Mouse (Mus musculus) ovary, adult 18-20 months (tissue): ENCODE data around the gene Lgals12.

Experiments used
- DNase-seq: peaks from one replicate; pipeline ENCODE4 v3.0.0; 2022; ENCODE audit warnings: low spot score, mixed read lengths

Lgals12 gene

GRCm38 (mm10) chr19:7583599-7583998 lies 23.4 kb downstream of the Lgals12 start:
- no peak for DNase-seq

DNA sequence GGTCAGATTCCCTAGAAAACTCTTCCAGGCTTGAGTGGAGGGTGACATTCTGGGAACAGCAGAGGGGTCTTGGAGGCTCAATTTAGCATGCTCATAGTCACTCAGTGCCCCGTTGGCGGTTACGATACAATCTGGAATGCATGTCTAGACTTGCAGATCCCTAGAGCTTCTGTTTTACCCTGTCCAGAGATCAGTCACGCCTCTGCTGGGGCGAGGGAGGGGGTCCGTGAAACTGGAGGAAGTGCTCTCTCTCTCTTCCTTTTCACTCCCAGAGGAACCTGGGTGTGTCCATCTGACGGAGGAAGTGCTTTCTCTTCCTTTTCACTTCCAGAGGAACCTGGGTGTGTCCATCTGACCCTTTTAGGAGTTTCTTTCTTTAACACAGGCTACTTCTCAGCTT lies 23.9 kb downstream of the Lgals12 start:
- no peak for DNase-seq

GRCm38 (mm10) chr19:7581042-7581441 lies 26.0 kb downstream of the Lgals12 start:
- no peak for DNase-seq

GRCm38 (mm10) chr19:7577710-7578109 lies 29.3 kb downstream of the Lgals12 start:
- DNase-seq, result no peak

GRCm38 (mm10) chr19:7576180-7576579 lies 30.8 kb downstream of the Lgals12 start:
- no peak for DNase-seq

GRCm38 (mm10) chr19:7569650-7570049 lies 37.3 kb downstream of the Lgals12 start:
- no peak for DNase-seq

DNA sequence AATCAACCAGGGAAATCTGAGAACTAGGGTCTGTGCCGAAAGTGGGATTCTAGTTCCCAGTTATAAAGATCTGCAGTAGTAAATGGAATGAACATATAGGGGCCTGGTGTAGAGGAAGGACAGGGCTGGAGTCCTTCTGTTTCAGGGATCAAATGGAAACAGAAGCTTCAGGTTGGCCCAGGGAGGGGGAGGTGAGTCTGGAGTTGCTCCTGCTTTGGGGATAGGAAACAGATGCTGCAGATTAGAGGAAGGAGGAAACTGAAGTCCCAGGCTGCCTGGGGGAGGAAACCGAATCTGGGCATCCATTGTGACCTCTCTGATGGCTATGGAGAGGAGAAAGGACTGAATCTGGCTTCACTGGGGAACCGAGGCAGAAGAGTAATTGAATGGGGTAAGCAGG lies 38.6 kb downstream of the Lgals12 start:
- no peak for DNase-seq

GRCm38 (mm10) chr19:7566826-7567225 lies 40.2 kb downstream of the Lgals12 start:
- DNase-seq, result no peak

GRCm38 (mm10) chr19:7564457-7564856 lies 42.5 kb downstream of the Lgals12 start:
- no peak for DNase-seq

DNA sequence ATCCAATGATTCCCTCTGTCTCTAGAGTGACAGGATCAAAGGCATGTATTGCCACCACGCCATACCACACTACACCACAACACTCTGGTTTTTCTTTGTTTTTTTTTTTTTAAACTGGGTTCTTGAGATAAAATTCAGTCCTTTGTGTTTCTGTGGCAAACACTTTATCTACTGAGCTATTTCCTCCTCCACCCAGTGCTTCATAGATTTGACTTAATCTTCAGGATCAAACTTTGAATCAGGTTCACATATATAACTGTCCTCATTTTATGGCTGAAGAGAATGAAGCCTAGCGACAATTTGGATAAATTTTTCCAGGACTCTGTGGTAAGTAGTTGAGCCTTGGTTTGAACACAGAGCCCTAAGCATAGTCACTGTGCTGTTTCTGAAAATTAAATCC lies 43.3 kb downstream of the Lgals12 start:
- no peak for DNase-seq

DNA sequence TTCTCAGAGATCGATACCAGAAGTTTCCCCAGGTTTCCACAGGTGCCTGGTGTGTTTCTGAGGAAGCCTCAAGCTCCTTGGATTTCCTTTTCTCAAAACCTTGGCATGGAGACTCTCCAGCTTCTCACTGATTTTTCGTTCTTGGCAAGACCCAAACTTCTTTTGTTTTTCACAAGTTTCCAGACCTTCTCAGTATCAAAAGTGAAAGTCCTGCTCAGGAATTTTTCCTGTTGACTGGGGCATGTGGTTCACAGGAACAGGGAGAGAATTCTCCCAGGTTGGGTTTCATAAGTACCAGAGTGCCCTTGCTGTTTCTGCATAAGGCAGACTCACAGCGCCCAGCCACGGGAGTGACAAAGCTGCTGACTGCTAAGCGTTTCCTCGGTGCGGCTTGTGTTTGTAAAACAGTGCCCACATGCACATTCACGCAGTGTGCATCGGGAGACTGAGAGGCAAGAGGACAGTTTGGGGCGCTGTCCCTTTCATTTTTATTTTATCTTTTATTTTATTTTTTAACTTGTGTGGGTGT lies 44.3 kb downstream of the Lgals12 start:
- DNase-seq, result no peak

GRCm38 (mm10) chr19:7561456-7561855 lies 45.5 kb downstream of the Lgals12 start:
- no peak for DNase-seq

- no peak for DNase-seq
Measured at GRCm38 (mm10) chr19:7559986-7560385, 47.0 kb downstream of the Lgals12 start.

GRCm38 (mm10) chr19:7558675-7559074 lies 48.3 kb downstream of the Lgals12 start:
- no peak for DNase-seq

DNA sequence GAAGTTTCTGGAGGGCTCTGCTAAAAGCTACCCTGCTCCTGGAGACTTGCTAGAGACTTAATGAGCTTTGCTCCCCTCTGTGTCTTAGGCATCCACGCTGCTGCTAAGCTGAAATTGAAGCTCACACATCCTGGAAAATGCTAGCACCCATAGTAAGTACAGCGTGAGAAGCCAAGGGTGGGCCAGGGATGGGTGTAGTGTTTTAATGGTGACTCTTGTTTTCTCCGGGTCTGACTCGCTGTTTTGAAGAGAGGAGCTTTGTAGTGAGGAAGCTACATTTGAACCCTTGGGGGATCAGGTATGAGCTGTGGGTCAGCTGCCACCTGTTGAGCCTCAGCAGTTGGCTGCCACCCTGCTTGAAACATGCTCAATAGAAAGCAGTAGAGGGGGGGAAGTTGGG lies 49.1 kb downstream of the Lgals12 start:
- DNase-seq, result no peak

GRCm38 (mm10) chr19:7557328-7557822 lies 49.6 kb downstream of the Lgals12 start, which contains the start of gene Pla2g16:
Gene Pla2g16 (plus strand): TSS chr19:7557459.
- DNase-seq, result peak; percentile 72

GRCm38 (mm10) chr19:7556641-7557040 lies 50.4 kb downstream of the Lgals12 start:
- no peak for DNase-seq

- DNase-seq, result no peak
Measured at GRCm38 (mm10) chr19:7554881-7555280, 52.1 kb downstream of the Lgals12 start.

GRCm38 (mm10) chr19:7553441-7553840 lies 53.6 kb downstream of the Lgals12 start:
- DNase-seq, result no peak

GRCm38 (mm10) chr19:7552301-7552673 lies 54.7 kb downstream of the Lgals12 start:
- no peak for DNase-seq

DNA sequence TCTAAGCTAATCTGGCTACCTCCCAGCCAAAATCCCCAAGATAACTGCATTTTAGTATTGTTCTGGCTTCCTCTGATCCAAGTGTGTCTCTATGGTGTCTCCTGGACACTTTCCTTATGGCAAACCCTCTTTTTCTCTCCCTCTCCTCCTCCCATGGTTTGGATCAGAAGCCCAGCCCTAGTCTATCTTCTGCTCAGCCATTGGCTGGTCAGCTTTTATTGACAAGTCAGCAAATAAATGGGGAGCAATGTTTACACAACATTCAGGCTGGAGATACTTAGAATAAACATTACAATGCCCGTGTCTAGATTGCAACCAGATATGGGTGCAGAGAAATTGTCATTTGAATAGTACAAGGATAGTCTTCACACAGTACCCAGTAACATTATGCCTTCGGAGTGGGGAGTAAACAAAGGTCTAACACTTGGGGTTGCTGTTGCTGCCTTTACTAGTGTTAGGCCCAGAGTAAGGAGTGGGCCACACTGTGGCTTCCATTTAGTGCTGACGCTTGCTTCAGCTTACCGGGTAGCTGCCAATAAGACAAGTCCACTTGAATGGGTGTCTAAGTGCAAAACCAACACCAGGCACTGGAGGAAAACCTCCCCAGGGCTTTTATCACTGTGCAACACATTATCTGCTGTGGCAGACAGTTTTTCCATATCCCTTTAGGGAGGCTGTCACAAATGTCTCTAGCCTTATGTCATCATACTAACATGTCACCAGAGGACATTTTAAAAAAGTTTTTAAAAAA lies 55.3 kb downstream of the Lgals12 start:
- no peak for DNase-seq

GRCm38 (mm10) chr19:7548924-7549323 lies 58.1 kb downstream of the Lgals12 start:
- DNase-seq, result no peak
